Mouse (Mus musculus) embryonic facial prominence, embryonic 14.5 days (tissue): ENCODE data around the gene Man1c1. TPM values are rescaled to one million over a fixed set of nuclear protein-coding genes. Genes with fewer than 3 reads are reported as not detected.

Experiments
- ATAC-seq: fragments of 200-750 bp; cut with Nextera tagmentation; 2 replicates; pipeline ENCODE4 v1.8.0; 2017; ENCODE audit warnings: low read depth, moderate number of reproducible peaks, moderate TSS enrichment
- DNase-seq: peaks from one replicate; pipeline ENCODE4 v3.0.0-alpha.2; 2015; ENCODE audit warnings: low spot score
- H3K27ac ChIP-seq: fragments of 300-500 bp; sonication (generic); replicated peaks from 2 replicates; pipeline ENCODE4 v1.5.1; 2014; ENCODE audit warnings: low read depth, mild to moderate bottlenecking, low read length, moderate library complexity
- H3K27me3 ChIP-seq: fragments of 300-500 bp; sonication (generic); replicated peaks from 2 replicates; pipeline ENCODE4 v1.6.1; 2014; ENCODE audit warnings: low read length; ENCODE audit not compliant: control insufficient read depth, insufficient read depth
- H3K36me3 ChIP-seq: fragments of 300-500 bp; sonication (generic); 2 replicates; pipeline ENCODE4 v1.6.1; 2014; ENCODE audit warnings: low read length, mixed read lengths; ENCODE audit not compliant: control insufficient read depth, insufficient read depth
- H3K4me1 ChIP-seq: fragments of 300-500 bp; sonication (generic); 2 replicates; pipeline ENCODE4 v1.6.1; 2014; ENCODE audit warnings: antibody characterized with exemption, low read length; ENCODE audit not compliant: control insufficient read depth, insufficient read depth
- H3K4me2 ChIP-seq: fragments of 300-500 bp; sonication (generic); 2 replicates; pipeline ENCODE4 v1.6.1; 2014; ENCODE audit warnings: low read depth, mild to moderate bottlenecking, low read length, moderate library complexity, mixed read lengths
- H3K4me3 ChIP-seq: fragments of 300-500 bp; sonication (generic); 2 replicates; pipeline ENCODE4 v1.5.1; 2014; ENCODE audit warnings: low read depth, mild to moderate bottlenecking, low read length
- H3K9ac ChIP-seq: fragments of 300-500 bp; sonication (generic); 2 replicates; pipeline ENCODE4 v1.6.1; 2014; ENCODE audit warnings: low read depth, mild to moderate bottlenecking, low read length, moderate library complexity, mixed read lengths
- H3K9me3 ChIP-seq: fragments of 300-500 bp; sonication (generic); 2 replicates; pipeline ENCODE4 v1.6.1; 2016; ENCODE audit warnings: low read length; ENCODE audit not compliant: control insufficient read depth
- WGBS: fragments of 180-500 bp; shearing (Covaris S2); extraction: QIAGEN DNeasy Blood & Tissue Kit; methylation state at CpG from one replicate; pipeline ENCODE4 v1.1.7; 2014; 5-methylcytosine and 5-hydroxymethylcytosine counted together
- polyA plus RNA-seq: library from polyadenylated mRNA; unstranded; fragments of >200 nt; fragmentation: Nextera tagmentation; extraction: Ambion mirVana; gene quantifications from 2 replicates; pipeline ENCODE4 v1.2.1, GENCODE M21; 2014

Gene Man1c1
- polyA plus RNA-seq, 1 experiment from 2014 or later = 5.1 TPM

DNA sequence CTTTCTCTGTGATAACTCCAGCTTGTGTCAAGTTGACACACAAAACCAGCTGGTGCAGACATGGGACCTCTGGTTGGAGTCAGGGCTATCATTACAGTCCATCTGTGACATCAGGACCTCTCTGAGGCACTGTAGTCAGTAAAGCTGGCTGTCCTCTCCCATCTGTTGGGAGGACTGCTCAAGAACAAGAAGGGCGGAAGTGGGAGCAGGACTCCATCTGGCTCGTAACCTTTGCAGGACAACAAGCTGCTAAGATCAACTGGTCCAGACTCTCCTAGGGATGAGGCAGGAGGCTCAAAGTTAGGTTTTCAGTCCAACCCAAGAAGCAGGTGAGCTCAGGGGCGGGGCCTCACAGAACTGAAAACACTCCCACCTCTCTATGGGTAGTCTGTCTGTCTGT lies 29.1 kb downstream of the Man1c1 start:
- ATAC-seq (no peak), DNase-seq (no peak)
- Histone ChIP-seq H3K27ac (no peak overlapping the region), H3K4me1 (peaks cover 15% of the 10 kb centered on the region), H3K36me3 (no peaks in the 10 kb centered on the region), H3K27me3 (no peaks in the 10 kb centered on the region), H3K9ac (no peak overlapping the region), H3K9me3 (no peaks in the 10 kb centered on the region), H3K4me3 (no peak overlapping the region), H3K4me2 (no peak overlapping the region)
- WGBS = 86% methylated on average over 3 of the region's 3 CpGs

- no peak overlapping the region for H3K4me3 ChIP-seq
- no peaks in the 10 kb centered on the region for H3K9me3 ChIP-seq
- H3K36me3 ChIP-seq = no peaks in the 10 kb centered on the region
- H3K4me1 ChIP-seq = peaks cover 15% of the 10 kb centered on the region
- ATAC-seq = no peak
- no peak overlapping the region for H3K4me2 ChIP-seq
- 84% methylated on average over 12 of the region's 12 CpGs for WGBS
- H3K27me3 ChIP-seq = no peaks in the 10 kb centered on the region
- DNase-seq = no peak
- H3K27ac ChIP-seq = no peak overlapping the region
- no peak overlapping the region for H3K9ac ChIP-seq
Measured at GRCm38 (mm10) chr4:134673882-134674463, 30.1 kb downstream of the Man1c1 start.

DNA sequence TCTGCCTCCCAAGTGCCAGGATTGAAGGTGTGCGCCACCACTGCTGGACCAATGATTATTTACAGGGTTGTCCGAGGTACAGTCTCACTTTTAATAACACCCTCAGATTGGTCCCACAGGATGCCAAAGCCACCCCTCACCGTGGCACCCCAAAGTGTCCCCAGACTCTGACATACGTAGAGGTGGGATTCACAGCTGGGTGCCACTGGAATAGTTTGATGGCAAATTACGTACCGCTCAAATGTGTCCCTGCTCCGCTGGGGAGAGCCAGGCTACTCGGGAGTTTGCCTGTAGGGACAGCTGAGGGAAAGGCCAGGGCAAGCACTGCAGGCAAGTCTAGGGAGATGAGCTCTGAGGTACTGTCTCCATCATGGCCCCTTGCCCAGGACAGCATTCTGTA lies 30.9 kb downstream of the Man1c1 start:
- no peaks in the 10 kb centered on the region for H3K9me3 ChIP-seq
- H3K4me2 ChIP-seq = no peak overlapping the region
- DNase-seq (no peak), ATAC-seq (no peak)
- H3K36me3 ChIP-seq = no peaks in the 10 kb centered on the region
- H3K27me3 ChIP-seq = no peaks in the 10 kb centered on the region
- peaks cover 15% of the 10 kb centered on the region for H3K4me1 ChIP-seq
- no peak overlapping the region for H3K27ac ChIP-seq
- H3K9ac ChIP-seq = no peak overlapping the region
- 90% methylated on average over 8 of the region's 8 CpGs for WGBS
- no peak overlapping the region for H3K4me3 ChIP-seq

DNA sequence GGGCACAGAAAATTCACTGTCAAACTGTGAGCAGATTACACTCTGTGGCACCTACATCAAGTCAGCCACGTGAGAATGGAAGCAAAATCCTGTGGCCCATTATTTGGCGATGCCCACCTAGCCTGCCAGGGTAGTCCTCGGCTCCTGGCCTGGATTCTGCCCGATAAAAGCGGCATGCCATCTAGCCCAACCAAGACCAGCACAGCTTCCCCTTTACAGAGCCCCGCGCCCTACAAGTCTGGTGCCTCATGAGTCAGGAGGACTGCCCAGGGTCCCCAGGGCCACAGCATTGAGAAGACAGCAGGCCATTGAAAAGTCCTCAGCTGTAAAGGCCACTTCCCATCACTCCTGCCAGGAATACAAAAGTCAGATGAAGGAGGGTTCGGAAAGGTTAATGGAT lies 31.8 kb downstream of the Man1c1 start:
- H3K9ac ChIP-seq = no peak overlapping the region
- 83% methylated on average over 8 of the region's 8 CpGs for WGBS
- H3K36me3 ChIP-seq = no peaks in the 10 kb centered on the region
- ATAC-seq (no peak), DNase-seq (no peak)
- H3K27ac ChIP-seq = no peak overlapping the region
- H3K4me2 ChIP-seq = no peak overlapping the region
- no peaks in the 10 kb centered on the region for H3K9me3 ChIP-seq
- no peaks in the 10 kb centered on the region for H3K27me3 ChIP-seq
- H3K4me3 ChIP-seq = no peak overlapping the region
- H3K4me1 ChIP-seq = peaks cover 15% of the 10 kb centered on the region

- Histone ChIP-seq H3K27ac (no peak overlapping the region), H3K4me2 (no peak overlapping the region), H3K4me3 (no peak overlapping the region), H3K9ac (no peak overlapping the region), H3K4me1 (peaks cover 15% of the 10 kb centered on the region), H3K36me3 (no peaks in the 10 kb centered on the region), H3K9me3 (no peaks in the 10 kb centered on the region), H3K27me3 (no peaks in the 10 kb centered on the region)
- DNase-seq (no peak), ATAC-seq (no peak)
- WGBS = 65% methylated on average over 16 of the region's 16 CpGs
Measured at GRCm38 (mm10) chr4:134671660-134672173, 32.4 kb downstream of the Man1c1 start.

- no peaks in the 10 kb centered on the region for H3K36me3 ChIP-seq
- H3K27ac ChIP-seq = no peak overlapping the region
- H3K4me2 ChIP-seq = no peak overlapping the region
- no peak for ATAC-seq
- peaks cover 15% of the 10 kb centered on the region for H3K4me1 ChIP-seq
- WGBS = 52% methylated on average over 17 of the region's 17 CpGs
- H3K4me3 ChIP-seq = no peak overlapping the region
- no peaks in the 10 kb centered on the region for H3K27me3 ChIP-seq
- DNase-seq = peak; percentile 20
- no peak overlapping the region for H3K9ac ChIP-seq
- no peaks in the 10 kb centered on the region for H3K9me3 ChIP-seq
Measured at GRCm38 (mm10) chr4:134669742-134670354, 34.2 kb downstream of the Man1c1 start.

GRCm38 (mm10) chr4:134668355-134669028 lies 35.6 kb downstream of the Man1c1 start:
- DNase-seq (no peak), ATAC-seq (no peak)
- H3K4me3 ChIP-seq = no peak overlapping the region
- peaks cover 15% of the 10 kb centered on the region for H3K4me1 ChIP-seq
- H3K27me3 ChIP-seq = no peaks in the 10 kb centered on the region
- no peaks in the 10 kb centered on the region for H3K9me3 ChIP-seq
- 54% methylated on average over 12 of the region's 12 CpGs for WGBS
- H3K36me3 ChIP-seq = no peaks in the 10 kb centered on the region
- no peak overlapping the region for H3K9ac ChIP-seq
- H3K4me2 ChIP-seq = no peak overlapping the region
- no peak overlapping the region for H3K27ac ChIP-seq

DNA sequence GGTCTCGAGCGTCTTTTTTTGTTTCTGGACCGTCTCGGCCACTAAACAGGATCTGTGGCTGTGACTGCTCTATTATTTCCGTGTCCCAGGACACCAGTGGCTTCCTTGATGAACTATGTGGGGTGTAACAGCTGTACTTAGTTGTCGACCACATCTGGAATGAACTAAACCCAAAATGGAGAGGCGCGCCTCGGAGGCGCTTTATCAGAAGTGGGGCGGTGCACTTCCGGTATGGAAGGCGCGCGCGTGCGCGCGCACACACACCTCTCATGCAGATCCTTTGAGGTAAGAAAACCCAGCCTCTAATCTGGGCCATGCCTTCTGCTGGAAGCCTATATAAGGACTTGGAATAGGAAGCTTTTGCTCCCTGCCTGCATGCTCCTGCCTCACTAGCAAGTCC lies 37.7 kb downstream of the Man1c1 start:
- Histone ChIP-seq H3K4me2 (peak overlapping the region; percentile 14; the same call in 1 of the 2 replicates), H3K27me3 (no peaks in the 10 kb centered on the region), H3K4me1 (peaks cover 3% of the 10 kb centered on the region), H3K27ac (no peak overlapping the region), H3K4me3 (peak overlapping the region; percentile 2; the same call in 1 of the 2 replicates), H3K9me3 (no peaks in the 10 kb centered on the region), H3K9ac (no peak overlapping the region), H3K36me3 (no peaks in the 10 kb centered on the region)
- no peak for ATAC-seq
- peak; percentile 43 for DNase-seq
- 70% methylated on average over 19 of the region's 19 CpGs for WGBS
